Mouse (Mus musculus): Measurements from ENCODE around the gene Gpr137c.

DNA sequence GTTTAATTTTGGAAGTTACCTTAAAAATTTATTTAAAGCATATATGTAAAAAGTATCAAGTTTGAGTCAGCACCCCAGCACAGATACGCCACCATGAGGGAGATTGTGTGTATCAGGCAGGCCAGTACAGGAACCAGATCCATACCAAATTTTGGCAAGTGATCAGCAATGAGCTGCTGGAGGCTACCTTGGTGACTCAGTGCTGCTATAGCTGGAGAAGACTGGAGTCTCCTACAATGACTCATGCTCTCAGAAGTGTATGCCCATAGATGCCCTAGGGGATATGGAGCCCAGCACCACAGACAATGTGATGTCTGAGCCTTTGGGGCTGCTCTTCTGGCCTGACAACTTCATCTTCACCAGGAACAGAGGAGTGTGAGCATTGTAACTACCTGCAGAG, 8.1 kb upstream of the Gpr137c start:
- TF ChIP-seq ELF1 (IDR thresholded peaks at IDR 0.05; ENCODE audit: low read depth, low read length): no peak
- no peak for TF ChIP-seq CTCF (conservative IDR thresholded peaks at IDR 0.05 in 1 of 2, IDR thresholded peaks at IDR 0.05 in 1 of 2; ENCODE audit: low read depth in 2 of 2, low read length in 2 of 2)
